Mouse (Mus musculus) cerebellum, postnatal 14 days (tissue): ENCODE measurements around the gene Rnf180.
A peak's percentile ranks its signal among the peaks of the same experiment; 100 is the strongest.

Experiments
- DNase-seq, 2 experiments: peaks; one replicate each; pipeline ENCODE4 v3.0.0; 2021; ENCODE audit warnings: mixed read lengths in 2 of 2

Rnf180 gene

DNA sequence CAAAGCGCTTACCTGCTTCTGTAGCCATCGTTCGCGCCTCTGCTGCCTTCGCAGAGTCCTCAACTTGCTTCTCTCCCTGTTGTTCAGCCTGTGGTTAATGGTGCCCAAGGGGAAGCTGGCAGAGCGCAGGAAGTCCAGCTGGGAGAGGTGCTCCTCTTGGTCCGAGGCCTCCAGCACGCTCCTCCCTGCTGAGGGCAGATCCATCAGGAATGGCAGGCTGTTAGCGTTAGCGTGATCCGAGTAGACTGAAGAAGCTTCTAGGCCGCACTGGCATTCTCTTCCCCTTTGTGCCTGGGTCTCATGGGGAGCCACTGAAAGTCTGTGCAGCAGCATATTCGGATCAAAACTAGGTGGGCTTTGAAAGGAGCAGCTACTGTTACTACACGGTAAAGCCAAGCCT is 45.0 kb downstream of the Rnf180 start:
- DNase-seq = peak; percentile 5 to 6

DNA sequence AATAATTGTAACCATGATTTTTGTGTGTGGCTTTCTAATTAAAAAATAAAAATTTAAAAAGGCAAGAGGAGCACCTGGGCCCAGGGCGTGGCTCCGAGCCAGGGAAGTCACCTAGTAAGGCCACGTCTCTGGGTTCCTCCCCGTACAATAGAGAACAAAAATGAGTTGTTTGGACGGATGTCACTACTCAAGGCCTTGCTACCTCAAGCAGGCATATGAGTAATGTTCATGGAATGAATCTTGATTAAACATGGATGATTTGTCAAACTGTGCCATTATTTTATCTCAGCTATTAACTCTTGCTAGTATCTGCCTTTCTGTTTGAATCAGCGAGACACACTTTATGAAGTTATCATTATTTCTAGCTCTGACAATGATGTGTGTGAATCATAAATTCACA is 46.9 kb downstream of the Rnf180 start:
- DNase-seq = no peak

DNA sequence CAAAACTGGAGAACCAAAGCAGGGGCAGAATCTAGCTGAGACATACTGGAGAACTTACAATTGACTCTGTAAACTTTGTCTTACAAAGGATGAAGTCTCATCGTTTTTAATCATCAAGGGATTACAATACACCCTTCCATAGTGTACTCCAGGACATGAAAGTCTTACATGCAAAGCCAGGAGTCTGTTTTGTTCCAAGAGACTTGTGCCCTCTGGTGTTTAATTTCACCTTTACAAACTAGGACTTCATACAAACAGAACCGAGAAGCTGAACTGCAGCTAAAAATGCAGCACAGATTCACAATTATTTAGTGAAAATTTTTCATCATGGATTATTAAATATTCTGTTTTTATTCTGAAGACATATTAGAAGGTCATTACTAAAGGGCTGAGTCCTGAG is 53.8 kb downstream of the Rnf180 start:
- no peak for DNase-seq

DNA sequence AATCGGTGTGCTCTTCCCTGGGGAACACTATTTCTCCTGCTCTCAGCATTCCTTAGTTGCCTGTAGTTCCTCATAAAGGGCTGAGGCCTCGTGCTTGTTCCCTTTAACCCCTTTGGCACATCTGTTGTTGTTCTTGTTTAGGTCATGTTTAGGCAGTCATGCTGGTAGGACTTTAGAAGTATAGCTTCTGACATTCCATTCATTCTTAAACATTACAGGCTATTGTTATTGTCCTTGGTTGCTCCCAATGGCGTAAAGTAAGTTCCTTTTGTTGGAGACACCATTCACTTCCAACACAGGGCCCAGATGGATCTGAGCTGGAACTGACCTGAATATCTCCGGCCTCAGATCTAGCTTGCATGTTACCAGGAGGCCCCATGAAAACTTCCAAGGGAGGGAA is 67.5 kb downstream of the Rnf180 start:
- DNase-seq = no peak

DNA sequence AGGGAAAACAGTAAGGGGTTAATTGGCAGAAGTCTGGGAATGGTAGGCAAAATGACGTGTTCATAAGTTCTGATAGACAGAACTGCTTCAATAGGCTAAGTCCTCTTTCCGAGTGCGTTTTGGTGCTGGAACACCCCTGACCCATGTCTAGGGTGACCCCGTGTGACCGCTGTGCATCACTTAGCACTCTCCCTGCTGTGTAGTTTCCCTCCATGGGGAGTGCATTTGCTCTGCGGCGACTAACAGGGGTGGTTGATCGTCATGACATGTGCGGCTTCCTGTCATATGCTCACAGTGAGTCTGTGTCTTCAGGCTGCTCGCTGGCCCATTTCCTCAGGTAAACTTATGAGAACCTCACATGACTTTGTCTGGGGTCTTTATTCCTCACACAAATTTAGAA is 70.6 kb downstream of the Rnf180 start:
- DNase-seq = no peak

DNA sequence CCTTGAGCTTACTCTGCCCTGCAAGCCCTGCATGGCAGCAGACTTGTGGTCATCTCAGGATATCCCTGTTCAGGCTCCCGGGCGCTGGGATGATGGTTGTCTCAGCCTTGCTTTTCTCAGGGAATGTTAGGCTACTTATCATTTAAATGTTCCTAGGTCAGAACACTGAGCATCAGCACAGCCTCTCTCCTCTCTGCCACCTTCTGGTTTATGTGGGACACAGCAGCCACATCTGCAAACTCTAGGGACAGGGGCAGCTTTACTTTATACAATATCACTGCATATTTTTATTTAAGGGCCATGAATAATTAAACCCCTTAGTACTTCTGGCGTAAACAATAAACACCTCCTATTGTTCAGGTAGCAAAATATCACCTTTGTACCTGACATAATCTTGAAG is 71.5 kb downstream of the Rnf180 start:
- DNase-seq = peak; percentile 36 to 38

DNA sequence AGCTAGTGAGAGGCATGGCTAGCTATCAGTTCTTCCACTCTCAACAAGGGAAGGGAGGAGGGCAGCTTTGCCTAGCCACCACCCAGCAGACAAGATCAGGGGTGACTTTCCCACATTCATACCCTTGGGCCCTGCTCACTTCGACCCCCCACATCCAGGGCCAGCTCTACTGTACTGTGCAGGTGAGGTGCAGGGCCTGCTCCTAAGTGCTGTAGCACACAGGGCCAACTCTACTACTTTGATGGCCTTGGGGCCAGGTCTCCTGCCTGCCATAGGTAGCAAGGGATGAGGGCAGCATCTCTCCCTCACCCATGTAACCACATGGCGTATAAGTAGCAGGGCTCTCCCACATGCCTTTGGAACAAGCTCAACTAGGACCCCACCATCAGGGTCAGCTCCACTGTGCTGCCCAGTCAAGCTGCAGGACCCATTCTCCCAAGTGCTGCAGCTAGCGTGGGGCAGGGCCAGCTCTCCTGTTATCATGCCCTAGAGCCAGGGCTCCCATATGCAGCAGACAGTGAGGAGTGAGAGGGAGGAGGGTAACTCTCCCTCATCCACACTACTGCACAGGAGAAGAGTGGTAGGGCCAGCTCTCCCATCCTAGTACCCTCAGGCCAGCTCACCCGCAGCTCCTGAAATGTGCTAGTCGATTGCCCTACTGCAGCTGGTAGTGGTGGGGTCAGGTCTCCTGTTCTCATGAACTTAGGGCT is 72.4 kb downstream of the Rnf180 start:
- no peak for DNase-seq

DNA sequence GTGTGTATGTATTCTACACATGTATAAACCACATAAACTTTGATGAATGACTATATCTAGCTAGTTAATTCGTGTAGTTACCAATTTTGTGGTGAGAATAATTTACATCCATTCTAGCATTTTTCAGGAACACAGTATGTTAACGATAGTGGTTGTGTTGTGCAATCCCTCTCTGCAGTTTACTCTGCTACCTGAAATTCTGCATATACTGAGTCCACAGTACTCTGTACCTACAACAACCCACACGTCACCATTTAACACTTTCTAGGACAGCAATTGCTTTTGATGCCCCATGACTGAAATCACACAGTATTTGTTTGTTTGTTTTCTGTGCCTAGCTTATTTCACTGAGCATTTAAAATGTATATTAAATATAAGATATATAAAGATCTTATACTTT is 83.9 kb downstream of the Rnf180 start:
- no peak for DNase-seq

DNA sequence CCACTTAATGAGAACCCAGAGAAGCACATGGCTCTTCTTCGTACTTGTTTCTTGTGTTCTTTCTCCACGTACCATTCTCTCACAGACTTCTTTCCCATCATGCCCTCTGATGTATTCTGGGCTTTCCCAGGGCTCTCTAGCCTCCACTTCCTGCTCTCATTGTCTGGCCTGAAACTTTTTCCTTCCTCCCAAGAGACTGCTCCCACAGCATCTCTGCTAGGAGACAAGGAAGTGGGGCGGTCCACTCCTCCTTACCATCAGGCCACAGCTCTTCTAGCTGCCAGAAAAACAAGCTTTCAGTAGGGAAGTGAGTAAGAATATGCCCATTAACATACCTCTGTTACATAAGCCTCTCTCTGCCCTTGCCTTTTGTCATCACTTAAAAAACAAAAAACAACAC is 90.8 kb downstream of the Rnf180 start:
- no peak for DNase-seq

DNA sequence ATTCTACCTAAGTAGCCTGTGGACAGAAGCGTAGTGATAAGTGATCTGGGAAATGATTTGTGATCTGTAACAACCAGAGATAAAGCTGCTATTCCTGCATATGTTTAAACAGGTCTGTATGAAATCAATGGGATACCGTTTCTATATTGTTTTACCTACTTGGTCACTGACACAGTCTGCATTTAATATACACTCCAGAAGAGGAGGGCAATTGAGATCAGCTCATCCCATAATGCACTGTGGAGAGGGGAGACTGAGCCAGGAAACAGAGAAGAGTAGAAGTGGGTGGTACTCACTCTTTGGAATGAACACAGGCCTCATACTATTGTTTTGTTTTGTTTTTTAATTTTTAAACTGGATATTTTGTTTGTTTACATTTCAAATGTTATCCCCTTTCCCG is 96.0 kb downstream of the Rnf180 start:
- DNase-seq = no peak

DNA sequence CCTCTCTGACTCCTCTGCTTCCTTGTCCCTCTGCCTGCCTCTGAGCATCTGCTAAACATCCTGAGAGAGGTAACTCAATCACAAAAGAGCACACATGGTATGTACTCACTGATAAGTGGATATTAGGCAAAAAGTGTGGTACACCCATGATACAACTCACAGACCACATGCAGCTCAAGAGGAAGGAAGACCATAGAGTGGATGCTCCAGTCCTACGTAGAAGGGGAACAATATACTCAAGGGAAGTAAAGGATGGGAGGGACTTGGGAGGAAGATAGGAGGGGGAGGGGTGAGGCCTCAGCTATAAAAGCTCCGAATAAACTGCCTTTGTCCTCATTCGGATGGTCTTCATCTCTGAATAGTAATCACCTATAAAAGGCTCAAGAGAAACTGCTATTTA is 96.6 kb downstream of the Rnf180 start:
- no peak for DNase-seq

DNA sequence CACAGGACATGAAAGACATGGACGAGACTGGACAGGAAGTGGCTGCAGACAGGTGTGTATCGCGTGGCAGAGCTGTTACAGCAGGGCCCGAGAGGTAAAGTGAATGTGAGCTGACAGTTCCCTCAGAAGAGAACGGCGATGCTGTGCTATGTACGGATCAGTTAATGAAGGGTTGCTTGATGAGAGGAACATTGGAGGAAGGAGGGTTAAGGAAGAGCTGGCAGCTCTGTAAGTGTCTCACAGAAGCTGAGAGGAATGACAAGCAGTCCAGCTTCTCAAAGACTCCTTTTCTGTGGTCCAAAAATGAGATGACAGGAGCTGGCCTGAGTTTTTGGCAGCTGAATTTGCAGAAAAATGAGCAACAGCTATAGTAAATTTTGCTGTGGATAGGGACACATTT is 101.0 kb downstream of the Rnf180 start:
- no peak for DNase-seq

DNA sequence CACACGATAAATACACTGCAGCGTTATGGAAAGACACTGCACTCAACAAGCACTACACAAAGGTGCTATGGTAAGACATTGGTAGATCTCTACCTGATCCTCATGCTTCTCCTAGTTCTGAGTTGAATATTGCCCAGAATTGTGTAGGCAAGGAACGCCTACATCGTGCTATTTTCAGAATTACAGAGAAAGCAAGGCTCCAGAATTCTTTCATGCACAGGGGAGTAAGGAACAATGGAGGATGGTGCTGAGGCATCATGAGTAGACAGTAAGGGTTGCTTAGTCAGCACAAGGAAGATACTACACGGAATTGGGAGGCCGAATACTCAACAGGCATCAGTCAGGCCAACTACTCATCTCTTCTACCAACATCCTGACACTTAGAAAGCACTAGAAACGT is 105.9 kb downstream of the Rnf180 start:
- DNase-seq = no peak

DNA sequence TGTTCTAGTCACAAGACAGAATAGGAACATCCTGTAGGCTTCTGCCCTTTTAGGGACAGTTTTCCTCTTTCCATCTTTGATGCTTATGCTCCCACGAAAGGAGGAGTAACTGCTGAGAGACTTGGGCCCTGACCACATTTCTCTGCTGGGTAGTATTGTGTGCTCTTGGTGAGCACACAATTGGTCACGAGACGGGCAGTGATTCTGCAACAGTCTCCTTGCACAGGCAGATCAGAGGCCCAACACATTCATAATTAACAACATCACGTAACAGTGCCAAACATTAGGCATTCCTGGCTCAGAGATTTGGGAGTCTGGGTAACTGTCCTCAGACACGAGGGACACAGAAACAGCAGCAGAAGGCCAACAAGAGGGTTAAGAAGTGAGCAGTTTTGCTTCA is 113.8 kb downstream of the Rnf180 start:
- DNase-seq = no peak

DNA sequence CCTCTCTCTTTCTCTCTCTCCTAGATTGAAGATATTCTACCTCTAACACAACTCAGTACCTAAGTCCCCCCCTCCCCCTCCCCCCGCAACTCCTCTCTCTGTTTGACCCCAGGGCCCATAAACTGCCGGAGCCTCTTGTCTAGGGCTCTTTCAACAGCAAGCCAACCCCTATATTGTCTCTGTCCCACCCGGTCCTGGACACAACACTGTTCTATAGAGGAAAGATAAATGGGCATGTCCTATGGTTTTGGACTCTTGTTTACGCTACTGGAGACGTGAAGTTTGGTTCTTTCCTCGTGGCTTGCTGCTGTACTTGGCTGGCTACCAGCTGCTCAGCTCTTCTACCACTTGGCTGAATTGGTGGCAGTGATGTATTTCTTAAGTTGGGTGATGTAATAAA is 129.2 kb downstream of the Rnf180 start:
- no peak for DNase-seq

DNA sequence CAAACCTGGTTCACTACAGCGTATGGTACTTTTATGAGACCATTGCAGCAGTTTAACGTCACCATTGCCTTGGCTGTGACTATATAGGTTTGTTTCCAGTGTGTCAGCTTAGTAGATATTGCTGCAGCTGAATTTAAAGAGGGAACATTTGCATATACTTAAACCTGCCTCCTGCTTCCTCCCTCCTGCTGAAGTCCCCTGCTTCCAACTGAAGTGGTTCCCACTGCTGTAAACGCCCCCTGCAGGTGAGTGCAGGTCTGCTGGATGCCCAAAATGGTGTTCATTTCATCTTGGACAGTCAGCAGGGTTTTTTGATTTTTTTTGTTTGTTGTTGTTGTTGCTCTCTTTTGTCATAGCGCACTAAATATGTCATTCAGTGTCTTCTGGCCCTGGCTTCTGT is 140.7 kb downstream of the Rnf180 start:
- DNase-seq = peak; percentile 21 to 46

DNA sequence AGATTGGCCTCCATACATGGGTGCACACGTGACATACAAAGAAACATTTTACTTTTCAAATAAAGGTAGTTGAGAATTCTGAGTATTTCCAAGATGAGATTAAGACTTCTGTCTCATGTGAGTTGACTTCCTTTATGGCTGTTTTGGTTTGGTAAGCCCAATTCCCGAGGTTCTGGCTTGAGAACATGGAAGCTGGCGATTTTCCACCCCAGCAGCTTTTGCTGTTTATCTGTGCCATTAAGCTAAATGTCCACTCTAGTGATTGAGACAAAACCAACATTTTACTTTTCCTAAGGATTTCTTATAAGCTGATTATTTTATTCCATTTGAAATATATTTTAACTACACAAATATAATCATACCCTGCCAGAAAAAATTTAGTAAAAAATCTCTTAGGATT is 144.6 kb downstream of the Rnf180 start:
- DNase-seq = peak; percentile 33 to 50

DNA sequence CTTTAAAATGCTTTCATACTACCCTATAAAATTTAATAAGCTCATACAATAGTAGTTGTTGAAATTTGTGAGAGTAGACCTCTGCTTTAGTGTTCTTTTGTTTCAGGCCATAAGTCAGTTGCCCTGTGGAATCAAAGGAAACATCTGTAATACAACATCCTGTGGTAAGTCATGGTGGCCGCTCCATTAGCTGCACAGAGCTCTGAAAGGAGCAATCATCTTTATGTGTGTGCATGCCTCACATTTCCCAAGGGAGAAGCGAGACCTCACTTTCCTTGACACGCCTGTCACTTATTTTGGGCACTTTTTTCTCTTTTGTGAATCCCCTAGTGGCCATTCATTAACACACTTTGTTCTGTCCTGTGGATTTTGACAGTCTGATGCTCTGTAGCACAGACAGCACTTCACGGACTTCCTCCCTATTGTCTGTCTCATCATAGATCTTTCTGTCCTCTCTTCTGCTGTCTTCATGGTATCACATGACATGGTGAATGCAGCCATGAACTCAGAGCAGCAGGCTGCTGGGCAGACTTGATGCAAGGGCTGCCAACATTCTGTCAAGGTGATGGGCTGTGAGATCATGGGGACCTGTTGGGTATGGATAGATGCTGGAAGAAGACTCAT is 146.7 kb downstream of the Rnf180 start:
- peak; percentile 9 to 19 for DNase-seq

DNA sequence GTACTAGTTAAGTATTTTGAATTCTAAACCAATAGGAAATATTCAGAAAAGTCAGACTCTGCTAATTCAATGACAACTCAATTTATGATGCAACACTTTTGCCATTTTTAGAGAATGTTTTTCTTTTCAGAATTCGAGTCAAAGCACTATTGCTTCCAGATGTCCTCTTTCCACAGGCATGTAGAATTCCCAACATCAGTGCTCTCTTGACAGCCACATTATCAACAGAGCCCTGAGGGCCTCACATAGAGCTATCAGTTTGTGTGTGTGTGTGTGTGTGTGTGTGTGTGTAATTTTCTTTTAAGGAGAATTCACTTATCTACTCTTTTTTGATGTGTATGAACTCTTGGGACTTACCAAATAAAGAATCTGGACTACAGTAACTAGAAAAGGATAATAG is 147.8 kb downstream of the Rnf180 start:
- no peak for DNase-seq

DNA sequence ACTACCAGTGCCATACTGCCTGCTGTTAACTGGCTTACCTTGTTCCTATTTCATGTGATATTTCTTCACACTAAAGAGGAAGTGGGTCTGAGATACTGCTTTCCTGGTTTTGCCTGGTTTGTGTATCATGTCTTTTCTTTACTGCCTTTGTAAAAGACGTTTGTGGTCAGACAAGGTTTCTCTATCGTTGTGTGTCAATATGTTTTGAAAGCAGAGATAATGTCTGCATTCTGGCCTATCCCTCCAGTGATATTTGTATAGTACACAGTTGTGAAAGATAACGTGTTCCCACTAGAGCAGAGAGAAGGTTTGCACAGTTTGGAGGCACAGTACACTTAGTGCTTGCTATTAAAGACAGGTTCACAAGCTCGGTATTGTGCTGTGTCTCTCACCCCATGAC is 154.7 kb downstream of the Rnf180 start:
- no peak for DNase-seq

DNA sequence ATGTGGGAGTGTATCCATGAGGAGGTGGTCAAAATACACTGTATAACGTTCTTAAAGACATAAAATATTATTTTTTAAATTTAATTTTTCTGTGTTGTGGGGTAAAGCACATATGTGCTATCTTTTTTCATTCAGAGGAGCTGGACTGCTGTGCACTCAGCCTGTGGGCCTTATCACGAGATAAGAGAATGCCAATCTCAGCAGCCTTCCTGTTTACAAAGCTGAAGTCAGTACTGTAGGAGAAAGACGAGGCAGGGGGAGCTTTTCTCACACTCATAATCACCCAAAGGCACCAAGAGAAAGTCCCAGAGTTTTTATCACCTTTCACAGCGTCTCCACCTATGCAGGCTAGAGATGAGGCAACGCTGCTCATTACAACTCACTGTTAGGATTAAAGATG is 160.2 kb downstream of the Rnf180 start:
- DNase-seq = no peak

DNA sequence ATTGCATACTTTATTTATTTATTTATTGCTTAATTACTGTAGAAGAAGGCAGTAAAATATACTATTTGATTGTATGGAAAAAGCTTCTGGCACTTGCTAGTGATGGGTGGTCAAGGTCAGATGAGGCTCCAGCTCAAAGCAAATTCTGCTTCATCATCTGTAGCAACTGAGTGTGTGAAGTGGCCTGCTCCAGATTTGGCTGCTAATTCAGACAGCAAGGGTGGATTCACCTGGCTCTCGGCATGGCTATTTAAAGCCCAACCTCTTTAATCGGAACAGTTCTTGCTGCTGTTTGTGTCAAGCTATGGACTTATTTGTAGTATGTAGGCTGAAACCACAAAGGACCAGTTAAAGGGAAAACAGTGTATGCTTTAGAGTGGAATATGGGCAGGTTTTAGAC is 161.8 kb downstream of the Rnf180 start:
- DNase-seq = no peak

DNA sequence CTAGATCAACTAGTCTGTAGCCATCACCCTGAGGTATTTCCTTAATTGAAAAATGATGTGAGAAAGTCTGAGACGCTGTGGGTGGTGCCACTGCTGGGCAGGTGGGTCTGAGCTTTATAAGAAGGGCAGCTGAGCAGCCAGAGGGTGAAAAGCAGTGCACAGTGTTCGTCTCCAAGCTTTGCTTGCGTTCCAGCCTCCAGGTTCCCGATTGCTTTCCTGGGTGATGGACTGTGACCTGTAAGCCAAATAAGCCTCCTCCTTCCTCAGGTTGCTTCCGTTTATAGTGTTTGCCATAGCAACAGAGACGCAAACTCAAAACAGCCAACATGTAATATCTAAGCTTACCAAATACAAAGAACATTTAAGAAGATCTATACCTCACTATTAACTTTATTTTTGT is 162.2 kb downstream of the Rnf180 start:
- no peak for DNase-seq

DNA sequence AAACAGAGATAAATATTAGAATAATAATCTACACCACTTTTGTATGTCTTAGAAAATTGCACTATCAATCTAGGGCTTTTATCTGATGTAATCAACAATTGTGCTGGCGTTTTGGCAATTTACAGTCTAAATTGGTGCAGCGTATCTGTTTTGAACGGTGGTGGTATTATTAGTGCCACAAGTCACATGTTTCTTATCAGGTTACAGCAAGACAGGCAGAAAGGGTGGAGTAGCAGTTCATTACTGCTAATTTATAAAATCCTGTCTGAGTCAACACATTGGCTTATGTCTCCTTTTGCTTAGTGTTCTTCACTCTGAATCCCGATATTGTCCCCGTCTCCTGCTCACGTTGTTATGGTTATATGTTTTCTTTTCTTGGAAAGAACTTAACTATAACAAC is 164.5 kb downstream of the Rnf180 start:
- no peak for DNase-seq

DNA sequence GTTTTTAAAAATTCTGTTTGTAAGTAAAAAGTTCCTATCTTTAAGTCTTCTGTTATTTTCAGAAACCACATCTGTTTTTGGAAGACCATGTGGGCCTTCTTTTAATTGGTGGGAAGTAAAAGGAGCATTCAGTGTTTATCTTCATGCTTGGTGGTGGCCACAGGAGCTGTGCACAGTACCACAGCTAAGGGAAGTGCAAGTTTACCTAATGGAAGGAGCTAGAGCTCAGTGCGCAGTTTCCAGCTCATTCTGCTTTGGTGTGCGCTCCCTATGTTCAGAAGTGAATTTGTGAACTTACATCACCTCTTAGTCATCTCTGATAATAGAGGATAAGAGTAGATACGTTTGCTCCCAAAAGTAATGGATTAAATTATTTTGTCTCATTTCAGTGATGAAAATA is 172.5 kb downstream of the Rnf180 start:
- DNase-seq = no peak
